Mouse (Mus musculus): ENCODE results near the gene Morn3.

DNA sequence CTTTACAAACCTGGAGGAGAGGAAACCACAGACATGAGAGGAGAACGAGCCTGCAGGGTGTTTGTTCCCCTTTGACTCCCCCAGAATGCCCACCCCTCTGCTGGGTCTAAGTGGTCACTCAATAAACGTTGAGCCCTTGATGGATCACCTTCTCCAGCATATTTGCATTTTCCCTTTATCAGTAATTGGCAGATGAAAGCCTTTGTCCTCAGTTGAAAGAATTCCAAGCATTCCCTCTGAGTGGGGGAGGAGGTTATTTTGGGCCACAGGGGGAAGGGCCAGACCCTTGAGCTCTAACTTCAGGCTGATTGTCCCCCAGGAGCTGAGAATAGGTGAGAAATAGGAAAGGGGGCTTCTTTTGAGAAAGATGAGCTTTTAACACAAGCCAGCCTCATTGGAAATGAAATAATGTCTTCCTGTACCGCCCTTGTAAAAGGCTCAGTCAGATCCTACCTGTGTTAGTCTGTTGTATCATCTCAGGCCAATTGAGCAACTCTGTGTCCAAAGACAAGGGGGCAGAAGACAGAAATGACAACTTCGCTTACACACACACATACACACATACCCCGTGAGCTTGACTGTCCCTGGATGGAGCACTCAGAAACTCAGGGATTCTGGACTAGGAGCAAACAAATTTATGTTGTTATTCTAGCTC, 55.3 kb downstream of the Morn3 start:
- no peak for TF ChIP-seq GATA1 (IDR thresholded peaks at IDR 0.05; ENCODE audit: borderline replicate concordance, low read length)
- no peak for TF ChIP-seq CTCF (IDR thresholded peaks at IDR 0.05; ENCODE audit: low read depth, low read length)
- no peak for TF ChIP-seq POLR2AphosphoS5 (IDR thresholded peaks at IDR 0.05; ENCODE audit: insufficient replicate concordance, low read depth, low read length)

All from G1E (cell line).